ENCODE assay signal across 8 mouse cellular contexts in genomic region chr11:69654760-69655159, GRCm38 (mm10). TPM values are rescaled to one million over a fixed set of nuclear protein-coding genes. Genes with fewer than 3 reads are reported as not detected.
A peak's percentile ranks its signal among the peaks of the same experiment; 100 is the strongest.
DNase-seq lines count a peak whose midpoint lies in the region; ATAC-seq and TF ChIP-seq lines count a peak whose summit lies in the region.
"Had no signal": no experiment of that assay in that cellular context is flagged by ENCODE, and none has a peak within 500 bp of the region (broad histone marks: within the 10 kb centered on the region; RNA-seq: fewer than 3 reads in every experiment).

No protein-coding gene starts in this region.

- no peak for TF ChIP-seq CTCF in CH12.LX (conservative IDR thresholded peaks at IDR 0.05 in 1 of 2, IDR thresholded peaks at IDR 0.05 in 1 of 2; ENCODE audit: low read depth in 2 of 2, low read length in 2 of 2)

- H3K36me3 ChIP-seq in intestine, embryonic 14.5 days (ENCODE audit: control insufficient read depth, insufficient read depth, low read length), result peaks cover 84% of the 10 kb centered on the region
- peaks cover 30% of the 10 kb centered on the region for H3K36me3 ChIP-seq in intestine, embryonic 16.5 days (ENCODE audit: control insufficient read depth, insufficient read depth, low read length)
- H3K36me3 ChIP-seq in CH12.LX (replicated peaks in 1 of 2; ENCODE audit: control insufficient read depth in 1 of 2, insufficient read depth in 1 of 2, low read length in 1 of 2), result peaks cover 79 to 89% of the 10 kb centered on the region in 2 experiments
- H3K36me3 ChIP-seq in liver, embryonic 15.5 days (replicated peaks), result peaks cover 91% of the 10 kb centered on the region

- no peak for TF ChIP-seq POLR2A in CH12.LX (IDR thresholded peaks at IDR 0.05; ENCODE audit: low read depth, low read length)

- TF ChIP-seq EP300 in CH12.LX (IDR thresholded peaks at IDR 0.05; ENCODE audit: low read length), result no peak

- no peak overlapping the region for H3K4me3 ChIP-seq in intestine, embryonic 14.5 days (ENCODE audit: low read depth, low read length)
- H3K4me3 ChIP-seq in intestine, embryonic 16.5 days (ENCODE audit: low read length), result no peak overlapping the region
- no peak overlapping the region for H3K4me3 ChIP-seq in CH12.LX (replicated peaks in 1 of 3; ENCODE audit: low read depth in 2 of 3, low read length in 2 of 3, poor library complexity in 1 of 3)
- H3K4me3 ChIP-seq in liver, embryonic 15.5 days (replicated peaks), result no peak overlapping the region

- no peaks in the 10 kb centered on the region for H3K27me3 ChIP-seq in intestine, embryonic 14.5 days (replicated peaks; ENCODE audit: control insufficient read depth, insufficient read depth, low read length)
- no peaks in the 10 kb centered on the region for H3K27me3 ChIP-seq in intestine, embryonic 16.5 days (replicated peaks; ENCODE audit: control insufficient read depth, insufficient read depth, low read length)
- H3K27me3 ChIP-seq in CH12.LX (replicated peaks), result no peaks in the 10 kb centered on the region
- no peaks in the 10 kb centered on the region for H3K27me3 ChIP-seq in liver, embryonic 15.5 days

- dilution Hi-C loops in CH12.LX (cut with MboI; ENCODE audit: extremely low pct_ligation_motif_present, extremely low pct_unique_long_range_greater_than_20kb, low sequenced_read_pairs), result no loop called here

- no peaks in the 10 kb centered on the region for H3K9me3 ChIP-seq in intestine, embryonic 14.5 days (ENCODE audit: control insufficient read depth, low read length)
- H3K9me3 ChIP-seq in intestine, embryonic 16.5 days (ENCODE audit: control insufficient read depth, low read length), result no peaks in the 10 kb centered on the region
- H3K9me3 ChIP-seq in CH12.LX (replicated peaks; ENCODE audit: low read length), result no peaks in the 10 kb centered on the region
- no peaks in the 10 kb centered on the region for H3K9me3 ChIP-seq in liver, embryonic 15.5 days (replicated peaks)

- no peak overlapping the region for H3K9ac ChIP-seq in intestine, embryonic 14.5 days (ENCODE audit: low read length)
- no peak overlapping the region for H3K9ac ChIP-seq in intestine, embryonic 16.5 days (ENCODE audit: low read depth, low read length)
- no peak overlapping the region for H3K9ac ChIP-seq in CH12.LX (ENCODE audit: insufficient read depth, low read depth)
- H3K9ac ChIP-seq in liver, embryonic 15.5 days, result no peak overlapping the region

- in situ Hi-C loops in CH12.LX (cut with MboI; ENCODE audit: low pct_ligation_motif_present, low pct_unique_long_range_greater_than_20kb, low sequenced_read_pairs), result no loop called here

- H3K4me1 ChIP-seq in intestine, embryonic 14.5 days (replicated peaks; ENCODE audit: control insufficient read depth, insufficient read depth, low read length), result peaks cover 6% of the 10 kb centered on the region; the same call in 1 of the 2 replicates
- H3K4me1 ChIP-seq in intestine, embryonic 16.5 days (ENCODE audit: control insufficient read depth, insufficient read depth, low read length), result peaks cover 12% of the 10 kb centered on the region
- H3K4me1 ChIP-seq in CH12.LX (ENCODE audit: control insufficient read depth in 1 of 2, insufficient read depth in 2 of 2), result peaks cover 0 to 67% of the 10 kb centered on the region in 2 experiments; a peak in 2 of 4 replicates
- H3K4me1 ChIP-seq in liver, embryonic 15.5 days (replicated peaks), result peaks cover 39% of the 10 kb centered on the region

- H3K4me2 ChIP-seq in intestine, embryonic 14.5 days (ENCODE audit: low read length), result no peak overlapping the region
- no peak overlapping the region for H3K4me2 ChIP-seq in intestine, embryonic 16.5 days (ENCODE audit: low read depth, low read length)
- H3K4me2 ChIP-seq in CH12.LX (ENCODE audit: insufficient read depth, low read depth, poor library complexity, severe bottlenecking), result no peak overlapping the region
- H3K4me2 ChIP-seq in liver, embryonic 15.5 days, result no peak overlapping the region

- WGBS in intestine, embryonic 14.5 days, result 39% methylated on average over 9 of the region's 9 CpGs
- WGBS in intestine, embryonic 16.5 days, result 40% methylated on average over 9 of the region's 9 CpGs
- WGBS in liver, embryonic 15.5 days (ENCODE audit: insufficient replicate concordance), result 44% methylated on average over 9 of the region's 9 CpGs

- peak overlapping the region; percentile 22; the same call in 1 of the 2 replicates for H3K27ac ChIP-seq in intestine, embryonic 14.5 days (ENCODE audit: low read depth)
- no peak overlapping the region; the same call in none of the 2 replicates for H3K27ac ChIP-seq in intestine, embryonic 16.5 days (ENCODE audit: low read length)
- no peak overlapping the region for H3K27ac ChIP-seq in CH12.LX (ENCODE audit: insufficient read depth, low read depth)
- H3K27ac ChIP-seq in liver, embryonic 15.5 days (replicated peaks), result 0 out of 2 replicates have a peak overlapping the region, but pooled peaks have one; percentile 0

- peak; percentile 57 for DNase-seq in intestine, embryonic 14.5 days (ENCODE audit: low spot score)
- no peak for DNase-seq in CH12.LX (ENCODE audit: extremely low read depth)
- DNase-seq in ES-CJ7 (ENCODE audit: low read depth, low spot score), result peak; percentile 88
- DNase-seq in cerebellum, adult 11 months, result no peak
- no peak for DNase-seq in gastrocnemius, adult 18-20 months (ENCODE audit: low spot score)

- no peak for ATAC-seq in intestine, embryonic 14.5 days (replicated peaks; ENCODE audit: low FRiP score, low TSS enrichment, low read depth)
- ATAC-seq in intestine, embryonic 16.5 days, result no peak
- no peak for ATAC-seq in liver, embryonic 15.5 days (ENCODE audit: insufficient read depth)

- H3K79me2 ChIP-seq in CH12.LX (replicated peaks; ENCODE audit: control insufficient read depth, extremely low read depth, insufficient read depth, poor library complexity, severe bottlenecking), result 0 out of 2 replicates have a peak, but pooled peaks cover under 1% of the 10 kb centered on the region

- no peak for TF ChIP-seq RAD21 in CH12.LX (IDR thresholded peaks at IDR 0.05; ENCODE audit: low read depth, low read length)

TF ChIP-seq in CH12.LX, 34 proteins besides CTCF, POLR2A, EP300 and RAD21:
- TF ChIP-seq HCFC1 (IDR thresholded peaks at IDR 0.05; ENCODE audit: low read depth, low read length) (0 out of 2 replicates have a peak, but pooled peaks have one; percentile 28), IRF4 (IDR thresholded peaks at IDR 0.05; ENCODE audit: low read depth, low read length) (no peak), SIN3A (IDR thresholded peaks at IDR 0.05; ENCODE audit: low read length) (0 out of 2 replicates have a peak, but pooled peaks have one; percentile 12), POLR2AphosphoS2 (IDR thresholded peaks at IDR 0.05; ENCODE audit: low read depth, low read length) (0 out of 2 replicates have a peak, but pooled peaks have one; percentile 1)

RNA-seq across cellular contexts. Expression of gene Sox15, which starts 0.4 kb away (rescaled TPM):
- 0.35 TPM in 1 of 2 replicates, not detected in the other for polyA plus RNA-seq in intestine, embryonic 14.5 days (2014; fragmentation: Nextera tagmentation; extraction: Ambion mirVana)
- not detected in 2 replicates for polyA plus RNA-seq in intestine, embryonic 16.5 days (2015; fragmentation: Nextera tagmentation; extraction: Ambion mirVana)
- 0.17 and 0.34 TPM in 2 replicates for total RNA-seq in CH12.LX (2012; rRNA removed)
- total RNA-seq in CH12.LX (2014; rRNA removed), result not detected in 2 replicates
- 0.48 and 0.54 TPM in 2 replicates for polyA plus RNA-seq in CH12.LX (2012; ENCODE audit: insufficient read length, low read depth)
- not detected in 2 replicates for polyA plus RNA-seq in liver, embryonic 15.5 days (2015; fragmentation: Nextera tagmentation; extraction: Ambion mirVana)
- not detected for total RNA-seq in gastrocnemius, adult 18-20 months (2021)
- total RNA-seq: left cerebral cortex, postnatal 14 days had no signal

RNA-seq across cellular contexts. Expression of gene Mpdu1, which starts 7.7 kb away (rescaled TPM):
- 32.1 and 39.3 TPM in 2 replicates for polyA plus RNA-seq in intestine, embryonic 14.5 days (2014; fragmentation: Nextera tagmentation; extraction: Ambion mirVana)
- 68.3 and 69.9 TPM in 2 replicates for polyA plus RNA-seq in intestine, embryonic 16.5 days (2015; fragmentation: Nextera tagmentation; extraction: Ambion mirVana)
- total RNA-seq in CH12.LX (2012; rRNA removed) (110 and 150 TPM in 2 replicates), CH12.LX (2014; rRNA removed) (175 and 210 TPM in 2 replicates)
- 185 and 210 TPM in 2 replicates for polyA plus RNA-seq in CH12.LX (2012; ENCODE audit: insufficient read length, low read depth)
- 34.1 and 35.2 TPM in 2 replicates for polyA plus RNA-seq in liver, embryonic 15.5 days (2015; fragmentation: Nextera tagmentation; extraction: Ambion mirVana)
- 1 to 10 TPM; 7.5 to 9.5 TPM for total RNA-seq in gastrocnemius, adult 18-20 months (2021)

RNA-seq across cellular contexts. Expression of gene Cd68, which starts 11.2 kb away (rescaled TPM):
- polyA plus RNA-seq in intestine, embryonic 14.5 days (2014; fragmentation: Nextera tagmentation; extraction: Ambion mirVana), result 12.4 and 16.3 TPM in 2 replicates
- 14.0 and 14.7 TPM in 2 replicates for polyA plus RNA-seq in intestine, embryonic 16.5 days (2015; fragmentation: Nextera tagmentation; extraction: Ambion mirVana)
- 74.8 and 82.2 TPM in 2 replicates for total RNA-seq in CH12.LX (2012; rRNA removed)
- 122 TPM in 2 replicates for total RNA-seq in CH12.LX (2014; rRNA removed)
- polyA plus RNA-seq in CH12.LX (2012; ENCODE audit: insufficient read length, low read depth), result 235 and 343 TPM in 2 replicates
- polyA plus RNA-seq in liver, embryonic 15.5 days (2015; fragmentation: Nextera tagmentation; extraction: Ambion mirVana), result 28.2 and 31.4 TPM in 2 replicates
- total RNA-seq in gastrocnemius, adult 18-20 months (2021), result 1 to 10 TPM; 1.2 to 4.0 TPM

RNA-seq across cellular contexts. Expression of gene Eif4a1, which starts 17.5 kb away (rescaled TPM):
- 645 and 692 TPM in 2 replicates for polyA plus RNA-seq in intestine, embryonic 14.5 days (2014; fragmentation: Nextera tagmentation; extraction: Ambion mirVana)
- 524 and 563 TPM in 2 replicates for polyA plus RNA-seq in intestine, embryonic 16.5 days (2015; fragmentation: Nextera tagmentation; extraction: Ambion mirVana)
- total RNA-seq in CH12.LX (2012; rRNA removed) (1,622 and 2,071 TPM in 2 replicates), CH12.LX (2014; rRNA removed) (2,161 and 2,200 TPM in 2 replicates)
- polyA plus RNA-seq in CH12.LX (2012; ENCODE audit: insufficient read length, low read depth), result 1,500 and 1,728 TPM in 2 replicates
- polyA plus RNA-seq in liver, embryonic 15.5 days (2015; fragmentation: Nextera tagmentation; extraction: Ambion mirVana), result 228 and 232 TPM in 2 replicates
- total RNA-seq in gastrocnemius, adult 18-20 months (2021), result 10 to 100 TPM; 69.6 to 97.7 TPM

RNA-seq across cellular contexts. Expression of gene Fxr2, which starts 22.0 kb away (rescaled TPM):
- polyA plus RNA-seq in intestine, embryonic 14.5 days (2014; fragmentation: Nextera tagmentation; extraction: Ambion mirVana), result 22.6 and 23.0 TPM in 2 replicates
- 12.1 and 12.6 TPM in 2 replicates for polyA plus RNA-seq in intestine, embryonic 16.5 days (2015; fragmentation: Nextera tagmentation; extraction: Ambion mirVana)
- 96.4 and 104 TPM in 2 replicates for total RNA-seq in CH12.LX (2012; rRNA removed)
- total RNA-seq in CH12.LX (2014; rRNA removed), result 83.3 and 101 TPM in 2 replicates
- polyA plus RNA-seq in CH12.LX (2012; ENCODE audit: insufficient read length, low read depth), result 90.5 and 103 TPM in 2 replicates
- 7.3 and 9.7 TPM in 2 replicates for polyA plus RNA-seq in liver, embryonic 15.5 days (2015; fragmentation: Nextera tagmentation; extraction: Ambion mirVana)
- total RNA-seq in gastrocnemius, adult 18-20 months (2021), result 100 to 1,000 TPM; 101 to 106 TPM

Comparison
In these comparisons a context has a peak if more than half of its experiments do, and no peak if none do; other contexts are left out.
1. H3K27ac ChIP-seq: peak in intestine, embryonic 14.5 days (single experiment) and liver, embryonic 15.5 days (single experiment); none in intestine, embryonic 16.5 days (single experiment) and CH12.LX (single experiment).
2. DNase-seq: peak in intestine, embryonic 14.5 days (single experiment) and ES-CJ7 (single experiment); none in CH12.LX (single experiment), cerebellum, adult 11 months (single experiment) and gastrocnemius, adult 18-20 months (single experiment).